Mouse (Mus musculus) CH12.LX (cell line): ENCODE data around the gene Cerkl. TPM values are rescaled to one million over a fixed set of nuclear protein-coding genes. Genes with fewer than 3 reads are reported as not detected.

Experiments used
- DNase-seq: peaks from one replicate; pipeline ENCODE4 v3.0.0-alpha.2; 2013; ENCODE audit errors: extremely low read depth
- H3K27ac ChIP-seq: 2 replicates; pipeline ENCODE4 v1.5.1; 2012; ENCODE audit warnings: low read depth, mild to moderate bottlenecking, control low read depth, moderate library complexity; ENCODE audit not compliant: insufficient read depth
- H3K27me3 ChIP-seq: replicated peaks from 2 replicates; pipeline ENCODE3; 2012; ENCODE audit warnings: inconsistent platforms
- H3K36me3 ChIP-seq, 2 experiments: replicated peaks in 1 of 2; 2 replicates each; pipeline versions ENCODE3 to v1.6.1; 2012; ENCODE audit warnings: inconsistent platforms in 1 of 2, low read length in 1 of 2, mild to moderate bottlenecking in 1 of 2, mixed read lengths in 1 of 2, moderate library complexity in 1 of 2; ENCODE audit not compliant: control insufficient read depth in 1 of 2, insufficient read depth in 1 of 2
- H3K4me1 ChIP-seq, 2 experiments: 2 replicates each; pipeline ENCODE4 v1.6.1; 2012; ENCODE audit warnings: inconsistent platforms in 1 of 2, moderate library complexity in 1 of 2; ENCODE audit not compliant: insufficient read depth in 2 of 2, control insufficient read depth in 1 of 2
- H3K4me2 ChIP-seq: 2 replicates; pipeline ENCODE4 v1.6.1; 2012; ENCODE audit warnings: low read depth, mild to moderate bottlenecking, control low read depth; ENCODE audit not compliant: poor library complexity, insufficient read depth, severe bottlenecking
- H3K4me3 ChIP-seq, 3 experiments: fragments of 150-350 bp in 1 of 3; sonication (generic) in 1 of 3; replicated peaks in 1 of 3; 2 replicates each; pipeline versions ENCODE3 to v1.5.1; 2011 to 2012; ENCODE audit warnings: low read depth in 2 of 3, low read length in 2 of 3, mild to moderate bottlenecking in 2 of 3, moderate library complexity in 2 of 3, control low read depth in 1 of 3, improper control_type of control experiment in 1 of 3, inconsistent platforms in 1 of 3, mixed read lengths in 1 of 3; ENCODE audit not compliant: poor library complexity in 1 of 3
- H3K79me2 ChIP-seq: replicated peaks from 2 replicates; pipeline ENCODE4 v1.6.1; 2012; ENCODE audit warnings: mild to moderate bottlenecking, moderate library complexity; ENCODE audit not compliant: control insufficient read depth, poor library complexity, insufficient read depth, severe bottlenecking; ENCODE audit errors: extremely low read depth
- H3K9ac ChIP-seq: 2 replicates; pipeline ENCODE4 v1.6.1; 2012; ENCODE audit warnings: low read depth, mild to moderate bottlenecking, control low read depth, moderate library complexity; ENCODE audit not compliant: insufficient read depth
- H3K9me3 ChIP-seq: replicated peaks from 2 replicates; pipeline ENCODE3; 2012; ENCODE audit warnings: low read length, inconsistent platforms, mixed read lengths
- BHLHE40 ChIP-seq: IDR thresholded peaks from 2 replicates; pipeline ENCODE4 v1.6.1; 2011; ENCODE audit warnings: mild to moderate bottlenecking, low read depth, low read length, improper control_type of control experiment
- CHD1 ChIP-seq: IDR thresholded peaks from 2 replicates; pipeline ENCODE4 v1.6.1; 2012; ENCODE audit warnings: low read depth, low read length, improper control_type of control experiment, inconsistent platforms
- CHD2 ChIP-seq: IDR thresholded peaks from 2 replicates; pipeline ENCODE4 v1.6.1; 2011; ENCODE audit warnings: low read length, improper control_type of control experiment
- E2F4 ChIP-seq: IDR thresholded peaks from 2 replicates; pipeline ENCODE4 v1.6.1; 2011; ENCODE audit warnings: low read depth, low read length, improper control_type of control experiment; ENCODE audit not compliant: insufficient replicate concordance
- ELF1 ChIP-seq: IDR thresholded peaks from 2 replicates; pipeline ENCODE4 v1.6.1; 2014; ENCODE audit warnings: low read depth, mild to moderate bottlenecking, inconsistent platforms, low read length, improper control_type of control experiment
- EP300 ChIP-seq: IDR thresholded peaks from 2 replicates; pipeline ENCODE4 v1.6.1; 2011; ENCODE audit warnings: low read length, improper control_type of control experiment
- ETS1 ChIP-seq: conservative IDR thresholded peaks from 2 replicates; pipeline ENCODE4 v1.6.1; 2012; ENCODE audit warnings: low read depth, mild to moderate bottlenecking, inconsistent platforms, low read length, improper control_type of control experiment, moderate library complexity
- HCFC1 ChIP-seq: IDR thresholded peaks from 2 replicates; pipeline ENCODE4 v1.6.1; 2012; ENCODE audit warnings: low read depth, mild to moderate bottlenecking, inconsistent platforms, low read length, improper control_type of control experiment
- IRF4 ChIP-seq: IDR thresholded peaks from 2 replicates; pipeline ENCODE4 v1.6.1; 2014; ENCODE audit warnings: low read depth, mild to moderate bottlenecking, inconsistent platforms, low read length, improper control_type of control experiment
- JUN ChIP-seq: IDR thresholded peaks from 2 replicates; pipeline ENCODE4 v1.6.1; 2011; ENCODE audit warnings: low read depth, mild to moderate bottlenecking, low read length, improper control_type of control experiment, moderate library complexity; ENCODE audit not compliant: insufficient read depth
- JUND ChIP-seq: conservative IDR thresholded peaks from 2 replicates; pipeline ENCODE4 v1.6.1; 2011; ENCODE audit warnings: low read depth, low read length, improper control_type of control experiment
- MAZ ChIP-seq: IDR thresholded peaks from 2 replicates; pipeline ENCODE4 v1.6.1; 2012; ENCODE audit warnings: low read depth, mild to moderate bottlenecking, inconsistent platforms, low read length, improper control_type of control experiment, moderate library complexity
- MEF2A ChIP-seq: IDR thresholded peaks from 2 replicates; pipeline ENCODE4 v1.6.1; 2014; ENCODE audit warnings: low read depth, mild to moderate bottlenecking, inconsistent platforms, low read length, improper control_type of control experiment, borderline replicate concordance
- MXI1 ChIP-seq: IDR thresholded peaks from 2 replicates; pipeline ENCODE4 v1.6.1; 2011; ENCODE audit warnings: mild to moderate bottlenecking, low read depth, low read length, improper control_type of control experiment
- MYC ChIP-seq: IDR thresholded peaks from 2 replicates; pipeline ENCODE4 v1.6.1; 2011; ENCODE audit warnings: low read depth, mild to moderate bottlenecking, improper control_type of control experiment, low read length
- NELFE ChIP-seq: IDR thresholded peaks from 2 replicates; pipeline ENCODE4 v1.6.1; 2011; ENCODE audit warnings: low read depth, low read length, improper control_type of control experiment
- PAX5 ChIP-seq: IDR thresholded peaks from 2 replicates; pipeline ENCODE4 v1.6.1; 2012; ENCODE audit warnings: low read length, inconsistent platforms, mixed read lengths
- POLR2A ChIP-seq: IDR thresholded peaks from 2 replicates; pipeline ENCODE4 v1.6.1; 2011; ENCODE audit warnings: low read depth, mild to moderate bottlenecking, improper control_type of control experiment, low read length
- RCOR1 ChIP-seq: conservative IDR thresholded peaks from 2 replicates; pipeline ENCODE4 v1.6.1; 2012; ENCODE audit warnings: low read depth, mild to moderate bottlenecking, inconsistent platforms, low read length, improper control_type of control experiment
- TCF12 ChIP-seq: IDR thresholded peaks from 2 replicates; pipeline ENCODE4 v1.6.1; 2014; ENCODE audit warnings: low read depth, mild to moderate bottlenecking, inconsistent platforms, low read length, improper control_type of control experiment
- USF2 ChIP-seq: conservative IDR thresholded peaks from 2 replicates; pipeline ENCODE4 v1.6.1; 2011; ENCODE audit warnings: low read depth, low read length, improper control_type of control experiment
- ZC3H11A ChIP-seq: IDR thresholded peaks from 2 replicates; pipeline ENCODE4 v1.6.1; 2012; ENCODE audit warnings: low read depth, mild to moderate bottlenecking, inconsistent platforms, low read length, improper control_type of control experiment
- ZMIZ1 ChIP-seq: IDR thresholded peaks from 2 replicates; pipeline ENCODE4 v1.6.1; 2012; ENCODE audit warnings: low read depth, mild to moderate bottlenecking, inconsistent platforms, low read length, improper control_type of control experiment
- ZNF384 ChIP-seq: IDR thresholded peaks from 2 replicates; pipeline ENCODE4 v1.6.1; 2012; ENCODE audit warnings: low read depth, low read length, improper control_type of control experiment, inconsistent platforms
- dilution Hi-C: fragments of 300-500 bp; cut with MboI; formaldehyde crosslinking; loops from 2 replicates; pipeline ENCODE4 v1.14.3; 2020; ENCODE audit warnings: low sequenced_read_pairs; ENCODE audit not compliant: extremely low pct_unique_long_range_greater_than_20kb, extremely low pct_ligation_motif_present
- in situ Hi-C: fragments of 300-500 bp; cut with MboI; formaldehyde crosslinking; loops from 3 replicates; pipeline ENCODE4 v1.14.3; 2019; ENCODE audit warnings: low sequenced_read_pairs, low pct_ligation_motif_present, low pct_unique_long_range_greater_than_20kb, mixed read lengths
- polyA plus RNA-seq: library from polyadenylated mRNA; unstranded; fragments of >175 nt; gene quantifications from 2 replicates; pipeline ENCODE4 v1.2.1, GENCODE M21; 2012; ENCODE audit warnings: low read depth; ENCODE audit not compliant: insufficient read length
- total RNA-seq, 2 experiments: library from RNA; depleted of rRNA; stranded (reverse); fragments of 300-350 nt in 1 of 2; fragments of >200 nt in 1 of 2; gene quantifications; 2 replicates each; pipeline ENCODE4 v1.2.3; 2012 to 2014

Gene Cerkl
- total and polyA plus RNA-seq, 3 experiments, result 10.9 to 19.6 (median 15.6) TPM

GRCm38 (mm10) chr2:79354773-79355172, 101.8 kb downstream of the Cerkl start:
- Histone ChIP-seq H3K4me2 (no peak overlapping the region), H3K27me3 (no peaks in the 10 kb centered on the region), H3K9ac (no peak overlapping the region), H3K4me3 (no peak overlapping the region), H3K4me1 (peaks cover 0 to under 1% of the 10 kb centered on the region in 2 experiments; a peak in 1 of 4 replicates), H3K9me3 (no peaks in the 10 kb centered on the region), H3K27ac (no peak overlapping the region), H3K79me2 (no peaks in the 10 kb centered on the region), H3K36me3 (peaks cover 33 to 83% of the 10 kb centered on the region in 2 experiments)
- in situ Hi-C loops (loop anchor here (25.0 kb wide), 3 partner anchors 283 to 408 kb away; partner anchors contain the start of gene Itprid2), dilution Hi-C loops (no loop called here)
- no peak for DNase-seq
- no peak for TF ChIP-seq ZC3H11A
- no peak for TF ChIP-seq IRF4
- TF ChIP-seq USF2, result no peak
- TF ChIP-seq MAZ, result no peak
- TF ChIP-seq HCFC1, result no peak
- TF ChIP-seq JUN, result no peak
- TF ChIP-seq MYC, result no peak
- no peak for TF ChIP-seq ZNF384
- no peak for TF ChIP-seq TCF12
- TF ChIP-seq BHLHE40, result no peak
- TF ChIP-seq JUND, result no peak
- TF ChIP-seq ELF1, result no peak
- no peak for TF ChIP-seq EP300

- Histone ChIP-seq H3K4me3 (no peak overlapping the region), H3K4me1 (peaks cover 0 to 3% of the 10 kb centered on the region in 2 experiments; a peak in 2 of 4 replicates), H3K36me3 (peaks cover 32 to 75% of the 10 kb centered on the region in 2 experiments), H3K9me3 (no peaks in the 10 kb centered on the region)
- in situ Hi-C loops, result loop anchor here (25.0 kb wide), 3 partner anchors 285 to 410 kb away; partner anchors contain the start of gene Itprid2
- DNase-seq, result no peak
- no peak for TF ChIP-seq MXI1
- no peak for TF ChIP-seq E2F4
- no peak for TF ChIP-seq CHD1
- TF ChIP-seq MYC, result no peak
- TF ChIP-seq POLR2A, result no peak
- TF ChIP-seq JUND, result no peak
- TF ChIP-seq CHD2, result no peak
- TF ChIP-seq ZMIZ1, result no peak
- no peak for TF ChIP-seq PAX5
- TF ChIP-seq TCF12, result no peak
- TF ChIP-seq NELFE, result no peak
- no peak for TF ChIP-seq MEF2A
- TF ChIP-seq ETS1, result no peak
- TF ChIP-seq RCOR1, result no peak
- TF ChIP-seq, all 38 proteins: peak for 0
- dilution Hi-C loops, result no loop called here
- no peaks in the 10 kb centered on the region for H3K79me2 ChIP-seq
- H3K4me2 ChIP-seq, result no peak overlapping the region
- no peaks in the 10 kb centered on the region for H3K27me3 ChIP-seq
- no peak overlapping the region for H3K9ac ChIP-seq
- no peak overlapping the region for H3K27ac ChIP-seq
Observed at GRCm38 (mm10) chr2:79352100-79352802, 104.3 kb downstream of the Cerkl start.
